Mouse (Mus musculus): ENCODE data around the gene Asna1.

The Asna1 gene

GRCm38 (mm10) chr8:85034764-85035163 lies 9.7 kb upstream of the Asna1 start:
- peak; percentile 68 to 69 for DNase-seq

GRCm38 (mm10) chr8:85033867-85034266 lies 8.8 kb upstream of the Asna1 start:
- DNase-seq, result no peak

- no peak for DNase-seq
These were observed 7.7 kb upstream of the Asna1 start for GRCm38 (mm10) chr8:85032622-85033311.

- DNase-seq, result no peak
These were observed 4.2 kb upstream of the Asna1 start for GRCm38 (mm10) chr8:85029271-85029670.

- no peak for DNase-seq
These were observed 2.8 kb upstream of the Asna1 start for GRCm38 (mm10) chr8:85027922-85028321.

GRCm38 (mm10) chr8:85027516-85027855 lies 2.4 kb upstream of the Asna1 start:
- no peak for DNase-seq

GRCm38 (mm10) chr8:85026670-85027515 lies 1.8 kb upstream of the Asna1 start, which contains the start of gene Trir:
Gene Trir, plus strand, starts transcription at chr8:85026823.
- DNase-seq, result peak; percentile 98

- DNase-seq, result no peak
These were observed 1.2 kb downstream of the Asna1 start for GRCm38 (mm10) chr8:85023846-85024245.

- no peak for DNase-seq
These were observed 3.5 kb downstream of the Asna1 start for GRCm38 (mm10) chr8:85021514-85022055.

- DNase-seq, result no peak
These were observed 7.9 kb downstream of the Asna1 start for GRCm38 (mm10) chr8:85017209-85017608.

- no peak for DNase-seq
These were observed 8.4 kb downstream of the Asna1 start for GRCm38 (mm10) chr8:85016724-85017123.

GRCm38 (mm10) chr8:85014431-85014830 lies 10.7 kb downstream of the Asna1 start, which contains the start of gene Best2:
Gene Best2, minus strand, starts transcription at chr8:85014531.
- DNase-seq, result no peak

GRCm38 (mm10) chr8:85013230-85013840 lies 11.7 kb downstream of the Asna1 start:
- DNase-seq, result peak; percentile 79 to 84

GRCm38 (mm10) chr8:85011242-85011641 lies 13.8 kb downstream of the Asna1 start:
- no peak for DNase-seq

- no peak for DNase-seq
These were observed 17.4 kb downstream of the Asna1 start for GRCm38 (mm10) chr8:85007686-85008085.

GRCm38 (mm10) chr8:84997649-84998295 lies 27.3 kb downstream of the Asna1 start:
- DNase-seq, result peak; percentile 96 to 97

GRCm38 (mm10) chr8:84996978-84997377 lies 28.1 kb downstream of the Asna1 start:
- no peak for DNase-seq

- DNase-seq, result peak in 1 of 2 experiments; percentile 11
These were observed 29.4 kb downstream of the Asna1 start for GRCm38 (mm10) chr8:84995680-84996079.

GRCm38 (mm10) chr8:84994375-84994774 lies 30.7 kb downstream of the Asna1 start:
- peak in 1 of 2 experiments; percentile 2 for DNase-seq

GRCm38 (mm10) chr8:84990836-84991235 lies 34.2 kb downstream of the Asna1 start:
- DNase-seq, result peak in 1 of 2 experiments; percentile 64

GRCm38 (mm10) chr8:84990349-84990748 lies 34.7 kb downstream of the Asna1 start, which contains the start of gene Hook2:
Gene Hook2, plus strand, starts transcription at chr8:84990603.
- DNase-seq, result peak; percentile 96 to 98

- DNase-seq, result peak; percentile 91 to 95
These were observed 35.3 kb downstream of the Asna1 start for GRCm38 (mm10) chr8:84989810-84990209.

- DNase-seq, result peak; percentile 45 to 47
These were observed 35.8 kb downstream of the Asna1 start for GRCm38 (mm10) chr8:84989311-84989731.
